Mouse (Mus musculus): ENCODE measurements around the gene Stk32b.

- TF ChIP-seq CTCF (IDR thresholded peaks at IDR 0.05; ENCODE audit: low read depth) (no peak), EP300 (IDR thresholded peaks at IDR 0.05; ENCODE audit: low read depth) (no peak)
Measured at GRCm38 (mm10) chr5:37765851-37766250, 48.9 kb upstream of the Stk32b start.

Measured in heart, postnatal 0 days (tissue).